Mouse (Mus musculus) gastrocnemius, postnatal 25 days (tissue): ENCODE results near the gene Prl7c1. TPM values are rescaled to one million over a fixed set of nuclear protein-coding genes. Genes with fewer than 3 reads are reported as not detected.
"Not testable (repeated sequence)": the region's sequence is repeated elsewhere in the genome, so short reads cannot be mapped to it uniquely, and the experiment has no call there.

ENCODE experiments used
- DNase-seq: peaks from one replicate; pipeline ENCODE4 v3.0.0; 2022
- long read RNA-seq, 2 experiments: library from polyadenylated mRNA; stranded (forward); transcript quantifications; one replicate each; pipeline ENCODE4 v2.0.0; 2021
- total RNA-seq, 2 experiments: library from RNA; stranded (reverse); gene quantifications; 1 replicate in 1 of 2; 2 replicates in 1 of 2; pipeline ENCODE4 v1.2.3; 2021

The Prl7c1 gene
- not detected for total RNA-seq
- long read RNA-seq, experiment 1, result 0 reads
- long read RNA-seq, experiment 2, result 0 reads

- DNase-seq, result not testable (repeated sequence)
These were observed at the start of gene Prl7c1 for GRCm38 (mm10) chr13:27780704-27781103. TSS of gene Prl7c1 (minus strand) at chr13:27780804.

DNA sequence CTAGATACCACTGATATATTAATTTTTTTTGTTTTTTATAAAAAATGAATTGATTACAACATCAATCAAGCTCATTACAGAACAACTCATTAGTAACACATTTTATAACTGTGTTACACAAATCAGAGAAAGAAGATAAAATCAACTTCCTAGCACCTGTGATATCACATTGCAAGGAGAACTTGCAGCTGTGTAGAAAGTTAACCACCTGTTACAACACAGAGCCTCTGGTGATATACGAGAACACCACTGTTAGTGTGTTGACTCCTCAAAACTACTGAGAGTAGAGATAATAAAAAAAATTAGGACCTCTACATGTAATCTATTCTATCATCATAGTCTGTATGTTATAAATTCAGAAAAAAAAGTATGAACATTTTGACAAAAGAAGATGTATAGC, 22.2 kb upstream of the Prl7c1 start:
- DNase-seq, result no peak

DNA sequence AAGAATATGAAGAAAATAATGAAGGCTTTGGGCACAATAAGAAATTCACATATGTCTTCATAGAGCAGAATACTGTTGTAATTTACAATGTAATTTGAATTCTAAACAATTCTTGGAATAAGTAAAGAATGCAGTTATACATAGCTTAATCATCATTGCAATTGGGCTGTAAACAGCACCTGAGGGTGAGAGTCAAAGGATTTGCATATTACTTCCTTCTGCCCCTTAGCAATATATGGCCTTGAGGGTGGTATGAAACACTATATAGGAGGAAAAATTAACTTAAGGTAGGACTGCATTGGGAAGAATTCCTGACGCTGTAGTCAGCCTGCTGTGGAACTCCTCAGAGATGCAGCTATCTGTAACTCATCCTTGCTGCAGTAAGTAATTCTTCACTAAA, 20.8 kb upstream of the Prl7c1 start, which contains the start of gene Prl2a1:
Gene Prl2a1 (plus strand): TSS at position 301 of the 400 bp plus-strand sequence.
- no peak for DNase-seq

DNA sequence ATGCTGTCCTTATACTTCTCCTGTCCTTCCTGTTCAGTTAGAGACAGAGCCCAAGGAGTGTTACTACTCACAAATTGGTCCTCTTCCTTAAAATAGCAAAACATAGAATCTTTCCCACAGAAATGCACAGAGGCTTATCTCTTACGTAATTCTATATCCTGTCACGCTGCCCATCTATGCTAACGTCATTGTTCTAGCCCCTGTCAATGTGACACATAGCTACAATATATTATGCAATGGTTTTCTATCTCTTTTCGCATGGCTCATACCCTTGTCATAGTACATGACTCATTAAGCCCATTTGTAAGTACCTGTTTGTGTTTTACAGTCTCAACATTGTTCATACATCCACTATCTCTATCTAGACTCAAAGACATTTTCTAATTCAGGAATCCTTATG, 18.7 kb upstream of the Prl7c1 start:
- DNase-seq, result no peak

DNA sequence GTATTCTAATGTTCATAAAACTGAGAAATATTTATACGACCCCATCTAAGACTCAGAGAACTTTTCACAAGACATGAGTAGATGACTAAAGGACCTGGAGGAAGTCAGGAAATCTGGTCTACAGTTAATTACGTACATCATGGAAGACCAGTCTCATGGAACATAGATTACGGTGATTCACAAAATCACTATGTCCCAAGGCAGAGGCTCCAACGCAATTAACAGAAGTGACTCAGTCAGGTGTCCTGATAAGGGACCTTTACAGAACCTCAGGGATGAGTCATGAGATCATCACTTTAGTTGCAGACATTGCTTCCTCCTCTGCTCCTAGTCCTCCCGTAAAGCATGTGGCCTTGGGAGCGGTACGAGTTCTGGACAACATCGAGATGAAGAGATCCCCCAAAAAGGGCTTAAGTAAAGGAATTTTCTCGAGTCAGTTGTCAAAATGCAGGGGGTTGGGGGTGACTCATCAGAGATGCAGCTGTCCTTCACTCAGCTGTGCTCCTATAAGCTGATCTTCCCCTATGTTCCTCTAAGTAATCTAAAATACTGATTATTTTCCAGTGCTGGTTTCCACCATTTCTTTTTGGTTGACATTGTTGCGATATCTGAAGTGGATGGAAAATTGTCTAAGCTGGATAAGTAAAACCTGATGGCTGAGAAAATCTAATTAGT, 46.0 kb downstream of the Prl7c1 start:
- DNase-seq, result no peak

GRCm38 (mm10) chr13:27730286-27730959, 50.2 kb downstream of the Prl7c1 start:
- DNase-seq, result not testable (repeated sequence)

- not testable (repeated sequence) for DNase-seq
These were observed 55.5 kb downstream of the Prl7c1 start for GRCm38 (mm10) chr13:27725057-27725456.

Other genes with a start within 250 kb of the Prl7c1 start
- not detected for gene Prl8a9, start 216.2 kb downstream of the Prl7c1 start, total RNA-seq
- gene Prl8a1, start 198.6 kb downstream of the Prl7c1 start, total RNA-seq, result not detected
- gene Prl7b1, start 170.2 kb downstream of the Prl7c1 start, total RNA-seq, result not detected
- gene Prl7a1, start 138.3 kb downstream of the Prl7c1 start, total RNA-seq, result not detected
- not detected for gene Prl7a2, start 112.8 kb downstream of the Prl7c1 start, total RNA-seq
- not detected for gene Prl7d1, start 64.1 kb downstream of the Prl7c1 start, total RNA-seq
- not detected for gene Prl2a1, start 20.9 kb upstream of the Prl7c1 start, total RNA-seq
- gene Prl2c1, start 68.5 kb upstream of the Prl7c1 start, total RNA-seq, result not detected
- gene Prl4a1, start 235.4 kb upstream of the Prl7c1 start, total RNA-seq, result not detected